Mouse (Mus musculus) ES-Bruce4 (cell line): ENCODE data around the gene Mlc1.
A peak's percentile ranks its signal among the peaks of the same experiment; 100 is the strongest.

Source experiments
- CTCF ChIP-seq: IDR thresholded peaks from one replicate; pipeline ENCODE4 v1.8.1; 2011; ENCODE audit warnings: low read depth, low read length
- EP300 ChIP-seq: IDR thresholded peaks from 2 replicates; pipeline ENCODE4 v1.6.1; 2011; ENCODE audit warnings: low read depth, low read length; ENCODE audit not compliant: insufficient read depth
- POLR2A ChIP-seq: IDR thresholded peaks from one replicate; pipeline ENCODE4 v1.8.1; 2011; ENCODE audit warnings: low read length; ENCODE audit not compliant: insufficient read depth

- TF ChIP-seq CTCF, result no peak
- peak; percentile 83 for TF ChIP-seq EP300
- no peak for TF ChIP-seq POLR2A
Measured at GRCm38 (mm10) chr15:88906347-88906746, 72.5 kb downstream of the Mlc1 start.
